Mouse (Mus musculus): ENCODE measurements around the gene Cxcr6. TPM values are rescaled to one million over a fixed set of nuclear protein-coding genes. Genes with fewer than 3 reads are reported as not detected.

Gene Cxcr6
- total RNA-seq, 2 experiments from 2014 or later: not detected

- no peak for DNase-seq
These were observed 20.4 kb downstream of the Cxcr6 start for GRCm38 (mm10) chr9:123826631-123827030.

GRCm38 (mm10) chr9:123828916-123829315 is 22.6 kb downstream of the Cxcr6 start:
- no peak for DNase-seq

DNA sequence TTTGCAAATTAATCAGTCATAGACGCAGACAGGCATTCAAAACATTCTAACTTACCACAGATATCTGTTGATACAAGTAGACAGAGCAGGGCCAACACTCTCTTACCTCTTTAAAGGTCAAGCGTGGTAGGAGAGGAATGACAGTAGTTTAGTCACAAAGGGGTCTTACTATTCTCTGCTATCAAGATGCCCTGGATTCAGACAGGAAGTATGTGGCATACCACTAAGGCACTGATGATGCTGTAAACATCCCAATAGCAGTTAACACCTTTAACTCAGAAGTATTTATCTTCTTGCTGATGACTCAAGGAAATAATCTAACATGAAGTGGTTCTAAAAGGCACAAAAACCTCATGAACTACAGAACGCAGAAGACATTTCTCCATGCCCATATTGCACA is 29.6 kb downstream of the Cxcr6 start:
- DNase-seq: no peak

GRCm38 (mm10) chr9:123840243-123840642 is 34.0 kb downstream of the Cxcr6 start:
- no peak for DNase-seq

DNA sequence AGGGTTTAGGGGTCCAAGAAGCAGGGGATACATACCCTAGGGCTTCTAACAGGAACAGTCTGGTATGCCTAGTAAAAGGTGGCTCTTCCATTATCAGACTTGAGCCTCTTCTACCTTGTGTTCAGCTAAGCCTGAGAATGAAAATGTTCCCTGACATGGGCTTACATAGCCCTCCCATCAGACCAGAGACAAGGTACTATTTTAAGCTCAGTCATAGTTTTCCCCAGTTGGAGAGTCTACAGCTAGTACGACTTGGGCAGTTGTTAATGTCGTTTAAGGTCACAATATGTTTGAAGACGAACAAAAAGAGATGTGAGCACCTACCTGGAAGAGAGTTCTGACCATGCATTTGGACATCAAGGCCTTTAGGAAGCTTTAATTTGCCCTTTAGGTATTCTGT is 38.2 kb downstream of the Cxcr6 start:
- DNase-seq: no peak

DNA sequence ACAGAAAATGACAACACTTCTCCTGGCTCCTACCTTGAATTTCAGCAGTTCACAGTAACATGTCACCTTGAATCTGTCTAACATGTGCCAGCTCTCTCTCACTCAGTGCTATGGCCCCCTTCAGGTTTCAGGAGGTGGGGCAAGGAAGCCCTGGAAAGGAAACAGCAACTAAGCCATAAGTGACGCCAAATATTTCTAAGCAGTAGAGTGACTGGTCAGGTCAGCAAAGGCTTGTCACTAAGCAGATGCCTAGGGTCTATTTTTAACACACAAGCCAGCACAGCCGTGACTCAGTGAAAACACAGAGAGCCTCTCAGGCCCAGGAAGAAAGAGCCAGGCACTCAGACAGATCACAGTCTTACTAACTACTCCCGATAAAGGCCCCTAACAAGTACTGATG is 38.8 kb downstream of the Cxcr6 start:
- no peak for DNase-seq

GRCm38 (mm10) chr9:123846490-123846889 is 40.2 kb downstream of the Cxcr6 start:
- DNase-seq: no peak

DNA sequence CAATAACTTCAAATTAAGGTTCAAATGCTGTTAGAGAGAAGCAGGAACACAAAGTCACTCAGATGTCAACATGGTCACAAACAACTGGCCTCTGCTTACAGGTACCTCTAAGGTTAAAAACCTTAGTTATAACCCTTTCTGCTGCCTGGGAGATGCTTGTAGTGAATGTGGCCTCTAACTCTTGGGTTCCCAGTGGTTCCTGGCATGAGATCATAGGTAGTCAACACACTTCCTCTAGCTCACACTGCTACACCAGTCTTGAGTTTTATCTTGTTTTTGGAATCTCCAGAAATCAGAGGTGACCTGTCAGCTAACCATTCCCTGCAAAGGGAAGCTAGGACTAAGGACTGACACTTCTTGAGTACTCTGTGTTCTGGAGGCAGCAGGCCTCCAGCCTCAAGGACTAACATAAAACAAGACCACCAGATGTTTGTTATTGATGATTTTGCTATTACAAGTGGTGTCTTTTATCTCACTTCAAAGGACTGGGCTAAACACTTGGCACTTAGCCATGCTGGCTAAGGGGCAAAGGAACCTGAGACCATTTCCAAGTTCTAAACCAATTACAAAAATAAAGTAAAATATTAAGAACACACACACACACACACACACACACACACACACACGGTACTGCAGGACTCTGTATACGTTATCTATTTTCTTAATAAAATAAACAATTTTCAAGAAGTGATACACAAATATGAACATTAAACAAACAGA is 43.9 kb downstream of the Cxcr6 start:
- DNase-seq: no peak

DNA sequence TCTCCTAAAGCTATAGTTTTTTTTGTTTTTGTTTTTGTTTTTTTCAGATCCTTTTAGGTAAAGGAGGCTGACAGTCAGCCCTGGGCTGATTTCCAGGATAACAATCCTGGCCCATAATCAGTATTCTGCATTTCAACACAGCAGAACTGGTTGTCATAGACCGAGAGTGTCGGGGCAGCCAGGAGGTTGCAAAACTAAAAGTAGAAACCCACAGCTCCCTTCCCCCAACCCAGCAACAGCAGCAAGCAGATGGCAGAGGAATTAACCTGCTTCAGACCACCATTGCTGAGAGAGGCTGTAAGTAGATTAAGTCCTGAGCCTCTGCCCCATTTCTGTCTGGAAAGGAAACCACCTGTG is 44.4 kb downstream of the Cxcr6 start:
- peak in 1 of 2 experiments; percentile 11 for DNase-seq

DNA sequence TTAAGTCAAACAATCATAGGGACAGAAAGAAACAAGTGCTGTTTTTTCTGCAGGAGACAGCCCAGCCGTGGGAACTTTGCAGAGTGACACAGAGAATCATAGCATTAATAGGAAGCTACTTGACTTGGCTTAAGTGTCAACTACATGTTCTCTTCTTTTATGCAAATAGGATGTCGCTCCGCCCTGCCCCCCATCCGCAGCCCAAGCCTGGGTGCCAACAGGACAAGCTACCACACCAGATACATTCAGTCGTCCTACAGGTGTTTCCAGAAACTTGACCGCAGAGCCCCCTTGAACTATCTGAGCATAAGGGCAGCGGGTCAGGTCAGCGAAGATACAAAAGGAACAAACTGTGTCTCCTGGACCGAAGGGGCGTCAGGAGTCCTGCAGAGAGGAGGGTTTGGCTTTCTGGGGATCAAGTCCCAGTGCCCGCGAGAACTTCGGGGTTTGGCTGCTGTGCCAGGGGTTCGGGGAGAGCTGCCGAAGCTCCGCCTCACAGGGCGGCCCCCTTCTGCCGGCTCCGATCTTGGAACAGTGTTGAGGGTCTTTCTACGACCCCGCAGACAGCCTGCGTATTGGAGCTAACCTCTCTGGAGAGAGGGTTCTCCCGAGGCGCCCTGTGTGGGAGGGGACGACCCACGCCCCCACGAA is 44.9 kb downstream of the Cxcr6 start:
- DNase-seq: peak in 1 of 2 experiments; percentile 23

GRCm38 (mm10) chr9:123851713-123852448 is 45.6 kb downstream of the Cxcr6 start, which contains the start of gene Fyco1:
TSS of gene Fyco1 (minus strand) at chr9:123851899.
- peak; percentile 91 to 96 for DNase-seq

DNA sequence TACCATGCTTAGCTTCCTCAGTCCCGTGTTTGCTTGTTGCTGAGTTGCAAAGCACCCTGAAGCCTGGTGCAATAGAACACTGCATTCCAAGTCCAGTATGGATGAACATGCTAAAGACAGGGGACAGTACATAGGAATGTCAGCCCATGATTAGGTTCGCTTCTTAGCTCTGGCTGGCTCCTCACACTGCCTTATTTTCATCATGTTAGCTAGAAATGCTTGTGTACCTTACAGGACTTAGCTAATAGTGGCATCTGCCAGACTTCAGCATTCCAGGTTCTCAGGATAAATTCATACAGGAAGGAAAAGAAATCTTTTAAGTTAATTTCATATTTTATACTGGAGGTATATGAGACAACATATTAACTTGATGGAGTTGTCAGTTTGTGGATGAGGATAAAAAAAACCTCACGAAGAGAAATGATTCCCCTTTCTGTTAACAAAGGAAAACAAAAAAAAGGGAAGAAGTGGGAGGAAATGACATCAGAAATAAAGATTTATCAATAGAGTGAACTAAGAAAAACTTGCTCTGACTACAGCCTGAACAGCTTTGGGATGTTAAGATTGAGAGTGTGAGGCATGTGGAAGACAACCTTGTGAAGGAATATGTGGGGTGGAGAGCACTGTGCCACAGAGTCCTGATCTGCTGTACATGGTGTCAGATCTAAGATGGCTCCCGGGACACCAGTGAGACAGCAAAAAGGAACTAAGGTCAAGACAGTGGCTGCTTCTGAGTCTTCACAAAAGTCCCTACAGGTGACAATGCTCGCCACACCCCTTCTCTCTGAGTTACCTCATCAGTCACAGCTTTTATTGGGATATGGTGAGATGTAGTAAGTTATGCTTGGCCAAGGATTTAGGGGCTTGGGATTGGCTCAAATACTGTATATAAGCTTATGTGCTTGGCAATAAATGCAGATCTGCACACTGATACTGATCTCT is 46.4 kb downstream of the Cxcr6 start:
- no peak for DNase-seq

- no peak for DNase-seq
These were observed 50.6 kb downstream of the Cxcr6 start for GRCm38 (mm10) chr9:123856836-123857235.

Other genes starting within 250 kb of the Cxcr6 start
- gene Slc6a20b, start 173.9 kb upstream of the Cxcr6 start, total RNA-seq (2021): under 1 TPM; 0.25 to 0.38 TPM
- gene Ccr9, start 128.0 kb upstream of the Cxcr6 start, total RNA-seq (2021): under 1 TPM; 0.23 to 0.32 TPM
- 10 to 100 TPM; 10.5 to 16.1 TPM for gene Slc6a20a, start 127.6 kb upstream of the Cxcr6 start, total RNA-seq (2021)
- 10 to 100 TPM; 65.1 to 65.5 TPM for gene Lztfl1, start 88.8 kb upstream of the Cxcr6 start, total RNA-seq (2021)
- gene Fyco1, start 45.4 kb downstream of the Cxcr6 start, total RNA-seq (2021): 10 to 100 TPM; 41.3 to 47.8 TPM
- gene Xcr1, start 55.6 kb downstream of the Cxcr6 start, total RNA-seq (2021): not detected
- under 1 TPM; 0.18 to 0.22 TPM for gene Ccr1, start 162.2 kb downstream of the Cxcr6 start, total RNA-seq (2021)
- gene Ccr1l1, start 171.9 kb downstream of the Cxcr6 start, total RNA-seq (2021): not detected
- gene Ccr3, start 215.5 kb downstream of the Cxcr6 start, total RNA-seq (2021): not detected

Data from layer of hippocampus, postnatal 36 days (tissue).